Mouse (Mus musculus): ENCODE measurements at regions not wholly inside any gene's neighbourhood (a gene's known extent, or its start where the extent isn't known, plus 50 kb on each side); places are given as distances from the start of the nearest gene placed in this dataset.

DNA sequence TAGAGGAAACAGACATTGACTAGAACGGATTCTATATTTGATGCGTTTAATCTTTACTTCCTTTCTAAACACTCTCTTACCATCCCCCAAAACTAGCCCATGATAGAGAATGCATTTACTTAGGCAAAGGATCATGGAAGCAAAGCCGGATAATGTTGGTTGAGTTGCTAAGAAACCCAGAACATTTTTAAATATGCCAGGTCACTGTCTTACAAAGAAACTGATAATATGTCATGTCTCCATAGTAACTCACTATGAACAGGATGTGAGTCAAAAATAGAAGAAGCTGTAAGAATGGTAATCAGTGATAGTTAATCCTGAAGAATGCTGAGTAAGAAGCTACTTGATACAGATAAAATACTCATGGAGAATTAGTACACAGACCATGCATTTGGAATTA is 405.0 kb upstream of the Gm21961 start:
- no peak for TF ChIP-seq EP300 (IDR thresholded peaks at IDR 0.05)
- no peak for TF ChIP-seq CTCF (IDR thresholded peaks at IDR 0.05)
